Mouse (Mus musculus): ENCODE results near the gene Sfta2. TPM values are rescaled to one million over a fixed set of nuclear protein-coding genes. Genes with fewer than 3 reads are reported as not detected.

Gene Sfta2
- polyA plus RNA-seq, 2 experiments, result not detected

DNA sequence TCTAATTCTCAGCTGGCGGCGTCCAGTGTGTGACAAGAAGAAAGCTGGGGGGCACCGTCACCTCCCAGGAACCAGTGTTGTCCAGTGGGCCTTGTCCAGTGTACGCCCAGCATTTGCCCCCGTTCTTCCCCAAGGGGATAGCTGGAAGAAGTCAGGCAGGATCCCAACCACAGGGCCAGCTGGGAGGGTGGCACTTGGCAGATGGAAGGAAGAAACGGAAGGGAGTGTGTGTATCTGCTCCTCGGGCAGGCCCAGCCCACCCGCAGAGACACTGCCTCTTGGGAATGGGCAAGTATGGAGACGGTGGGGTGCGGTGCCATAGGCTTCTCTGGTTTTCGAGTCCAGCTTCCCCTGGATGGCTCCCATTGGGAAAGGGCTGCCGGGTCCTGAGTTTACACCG lies 80.6 kb downstream of the Sfta2 start:
- Histone ChIP-seq H3K9me3 (ENCODE audit: control insufficient read depth, low read length) (no peaks in the 10 kb centered on the region), H3K4me2 (ENCODE audit: low read depth) (no peak overlapping the region), H3K36me3 (replicated peaks; ENCODE audit: control insufficient read depth, insufficient read depth, low read depth) (no peaks in the 10 kb centered on the region), H3K4me1 (replicated peaks; ENCODE audit: control insufficient read depth in 2 of 2, insufficient read depth in 2 of 2, low read length in 1 of 2) (no peaks in the 10 kb centered on the region), H3K27me3 (ENCODE audit: control insufficient read depth, insufficient read depth, low read length) (no peaks in the 10 kb centered on the region), H3K9ac (replicated peaks) (no peak overlapping the region), H3K4me3 (ENCODE audit: insufficient read depth in 1 of 2, low read depth in 2 of 2, low read length in 2 of 2) (no peak overlapping the region), H3K27ac (no peak overlapping the region)
- ATAC-seq (ENCODE audit: insufficient read depth) (no peak), DNase-seq (ENCODE audit: low read depth in 3 of 3, low spot score in 3 of 3) (no peak)
- TF ChIP-seq CTCF (IDR thresholded peaks at IDR 0.05; ENCODE audit: low read depth) (no peak), EP300 (IDR thresholded peaks at IDR 0.05; ENCODE audit: low read depth) (no peak)
- WGBS (ENCODE audit: insufficient replicate concordance), result 74% methylated on average over 13 of the region's 13 CpGs

DNA sequence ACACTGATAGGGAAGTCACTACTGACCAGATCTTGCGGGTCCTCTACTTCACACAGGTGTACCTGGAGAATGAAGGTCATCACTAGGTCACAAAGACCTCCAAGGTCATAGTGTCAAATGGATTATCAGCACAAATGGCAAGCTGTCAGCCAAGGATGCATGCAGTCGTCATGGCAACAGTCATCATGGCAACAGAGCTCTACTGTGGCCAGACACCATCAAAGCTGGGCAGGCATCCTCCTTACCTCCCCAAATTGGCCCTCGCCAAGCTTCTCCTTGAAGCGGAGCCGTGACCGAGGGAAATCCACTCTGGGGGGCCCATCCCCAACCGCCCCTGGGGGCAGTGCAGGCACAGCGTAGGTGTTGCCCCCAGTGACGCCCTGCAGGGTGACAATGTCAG lies 83.7 kb downstream of the Sfta2 start:
- H3K36me3 ChIP-seq (replicated peaks; ENCODE audit: control insufficient read depth, insufficient read depth, low read depth), result no peaks in the 10 kb centered on the region
- DNase-seq (ENCODE audit: low read depth in 3 of 3, low spot score in 3 of 3) (no peak), ATAC-seq (ENCODE audit: insufficient read depth) (no peak)
- H3K27me3 ChIP-seq (ENCODE audit: control insufficient read depth, insufficient read depth, low read length), result no peaks in the 10 kb centered on the region
- no peaks in the 10 kb centered on the region for H3K9me3 ChIP-seq (ENCODE audit: control insufficient read depth, low read length)
- H3K4me1 ChIP-seq (replicated peaks; ENCODE audit: control insufficient read depth in 2 of 2, insufficient read depth in 2 of 2, low read length in 1 of 2), result no peaks in the 10 kb centered on the region
- no peak overlapping the region for H3K4me3 ChIP-seq (ENCODE audit: insufficient read depth in 1 of 2, low read depth in 2 of 2, low read length in 2 of 2)
- H3K27ac ChIP-seq, result no peak overlapping the region
- no peak for TF ChIP-seq EP300 (IDR thresholded peaks at IDR 0.05; ENCODE audit: low read depth)
- no peak overlapping the region for H3K9ac ChIP-seq (replicated peaks)
- WGBS (ENCODE audit: insufficient replicate concordance), result 48% methylated on average over 9 of the region's 9 CpGs
- no peak overlapping the region for H3K4me2 ChIP-seq (ENCODE audit: low read depth)

DNA sequence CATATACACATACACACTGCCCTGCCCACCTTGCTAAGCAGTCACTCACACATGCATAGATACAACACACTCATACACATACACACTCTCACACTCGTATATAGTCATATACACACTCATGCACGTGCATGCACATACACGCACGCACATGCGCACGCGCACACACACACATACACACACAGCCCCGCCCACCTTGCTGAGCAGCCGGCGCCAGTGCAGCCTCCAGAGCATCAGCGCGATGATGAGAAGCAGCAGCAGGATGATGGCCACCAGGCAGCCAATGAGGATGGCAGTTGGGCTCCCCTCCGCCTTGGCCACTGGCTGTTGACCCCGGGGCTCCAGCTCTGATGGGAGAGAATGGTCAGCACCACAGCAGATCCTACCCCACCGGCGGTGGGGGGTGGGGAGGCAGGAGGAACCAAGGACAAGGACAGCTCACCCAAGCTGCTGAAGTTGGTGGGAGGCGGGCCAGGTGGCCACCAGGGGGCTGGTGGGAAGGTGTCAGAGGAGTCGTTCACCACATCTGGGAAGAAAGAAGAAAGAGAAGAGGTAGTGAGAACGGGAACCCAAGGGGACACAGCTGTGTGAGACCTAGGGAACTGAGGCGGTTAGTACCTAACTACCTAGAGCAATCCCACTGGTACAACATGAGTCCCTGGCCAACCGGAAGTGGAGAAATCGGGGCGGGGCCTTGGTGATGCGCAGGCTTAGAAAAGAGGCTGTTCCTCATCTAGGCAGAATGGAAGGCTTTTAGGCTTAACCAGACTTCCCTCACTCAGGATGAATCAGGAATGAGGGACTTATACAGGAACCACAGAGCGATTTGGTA lies 87.2 kb downstream of the Sfta2 start:
- no peaks in the 10 kb centered on the region for H3K36me3 ChIP-seq (replicated peaks; ENCODE audit: control insufficient read depth, insufficient read depth, low read depth)
- H3K9ac ChIP-seq (replicated peaks), result no peak overlapping the region
- TF ChIP-seq CTCF (IDR thresholded peaks at IDR 0.05; ENCODE audit: low read depth) (no peak; the same call in 1 of the 2 replicates), EP300 (IDR thresholded peaks at IDR 0.05; ENCODE audit: low read depth) (no peak)
- H3K4me2 ChIP-seq (ENCODE audit: low read depth), result no peak overlapping the region
- ATAC-seq (ENCODE audit: insufficient read depth) (no peak), DNase-seq (ENCODE audit: low read depth in 3 of 3, low spot score in 3 of 3) (no peak)
- H3K4me3 ChIP-seq (ENCODE audit: insufficient read depth in 1 of 2, low read depth in 2 of 2, low read length in 2 of 2), result no peak overlapping the region
- WGBS (ENCODE audit: insufficient replicate concordance), result 65% methylated on average over 25 of the region's 25 CpGs
- no peak overlapping the region for H3K27ac ChIP-seq
- no peaks in the 10 kb centered on the region for H3K4me1 ChIP-seq (replicated peaks; ENCODE audit: control insufficient read depth in 2 of 2, insufficient read depth in 2 of 2, low read length in 1 of 2)
- H3K9me3 ChIP-seq (ENCODE audit: control insufficient read depth, low read length), result no peaks in the 10 kb centered on the region
- H3K27me3 ChIP-seq (ENCODE audit: control insufficient read depth, insufficient read depth, low read length), result no peaks in the 10 kb centered on the region

DNA sequence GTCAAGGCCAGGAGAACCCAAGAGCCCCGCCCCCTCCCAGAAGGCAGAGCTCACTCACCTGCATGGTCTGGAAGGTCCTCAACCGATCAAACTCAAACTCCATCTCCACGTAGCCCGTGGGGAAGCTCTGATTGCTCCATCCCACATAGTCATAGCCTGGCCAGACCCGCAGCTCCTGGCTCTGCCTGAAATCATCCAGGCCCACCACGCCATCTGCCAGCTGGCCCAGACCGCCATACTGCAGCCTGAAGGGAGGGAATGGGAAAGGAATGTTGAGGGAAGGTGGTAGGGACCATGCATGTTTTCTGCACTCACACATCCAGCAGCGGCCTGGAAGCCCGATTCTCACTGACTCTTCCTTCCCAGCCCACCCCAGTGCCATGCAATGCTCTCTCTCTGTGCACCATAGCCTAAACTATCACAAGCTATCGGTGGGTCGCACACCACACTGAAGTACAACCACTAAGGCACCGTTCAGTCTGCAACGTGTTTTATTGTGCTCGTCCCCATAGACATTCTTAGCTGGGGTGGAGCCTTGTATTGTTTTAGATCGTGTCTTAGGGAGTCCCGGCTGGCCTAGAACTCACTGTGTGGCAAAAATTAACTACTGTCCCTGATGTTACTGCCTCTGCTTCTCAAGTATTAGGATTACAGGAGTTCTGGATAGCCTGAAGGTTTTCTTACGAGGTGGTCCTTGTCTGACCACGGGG lies 88.7 kb downstream of the Sfta2 start:
- Histone ChIP-seq H3K4me3 (ENCODE audit: insufficient read depth in 1 of 2, low read depth in 2 of 2, low read length in 2 of 2) (no peak overlapping the region), H3K27ac (no peak overlapping the region), H3K9ac (replicated peaks) (no peak overlapping the region), H3K9me3 (ENCODE audit: control insufficient read depth, low read length) (no peaks in the 10 kb centered on the region), H3K36me3 (replicated peaks; ENCODE audit: control insufficient read depth, insufficient read depth, low read depth) (no peaks in the 10 kb centered on the region), H3K27me3 (ENCODE audit: control insufficient read depth, insufficient read depth, low read length) (no peaks in the 10 kb centered on the region), H3K4me1 (replicated peaks; ENCODE audit: control insufficient read depth in 2 of 2, insufficient read depth in 2 of 2, low read length in 1 of 2) (no peaks in the 10 kb centered on the region), H3K4me2 (ENCODE audit: low read depth) (no peak overlapping the region)
- no peak for ATAC-seq (ENCODE audit: insufficient read depth)
- TF ChIP-seq CTCF (IDR thresholded peaks at IDR 0.05; ENCODE audit: low read depth) (no peak), EP300 (IDR thresholded peaks at IDR 0.05; ENCODE audit: low read depth) (no peak)
- no peak for DNase-seq (ENCODE audit: low read depth in 3 of 3, low spot score in 3 of 3)
- WGBS (ENCODE audit: insufficient replicate concordance), result 64% methylated on average over 18 of the region's 18 CpGs

DNA sequence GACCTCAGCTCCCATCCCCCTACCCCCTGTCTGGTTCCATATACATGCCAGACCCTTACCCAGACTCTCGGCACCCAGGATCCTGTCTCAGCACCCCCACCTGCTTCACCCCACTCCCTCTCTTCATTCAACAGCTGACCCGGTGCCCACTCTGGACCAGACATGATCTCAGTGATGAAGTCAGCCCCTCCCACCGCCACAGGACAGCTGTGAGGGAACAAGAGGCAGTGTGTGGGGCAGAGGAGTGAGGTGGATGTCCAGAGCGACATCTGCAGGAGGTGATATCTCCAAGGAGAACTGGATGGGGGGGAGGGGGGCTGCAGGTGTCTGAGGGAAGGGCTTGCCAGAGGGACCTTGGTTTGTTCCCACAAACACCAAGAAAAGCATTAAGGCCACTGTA lies 90.5 kb downstream of the Sfta2 start:
- WGBS (ENCODE audit: insufficient replicate concordance), result 56% methylated on average over 4 of the region's 4 CpGs
- H3K27ac ChIP-seq, result no peak overlapping the region
- DNase-seq (ENCODE audit: low read depth in 3 of 3, low spot score in 3 of 3) (no peak), ATAC-seq (ENCODE audit: insufficient read depth) (no peak)
- H3K36me3 ChIP-seq (replicated peaks; ENCODE audit: control insufficient read depth, insufficient read depth, low read depth), result no peaks in the 10 kb centered on the region
- H3K4me1 ChIP-seq (replicated peaks; ENCODE audit: control insufficient read depth in 2 of 2, insufficient read depth in 2 of 2, low read length in 1 of 2), result no peaks in the 10 kb centered on the region
- H3K4me2 ChIP-seq (ENCODE audit: low read depth), result no peak overlapping the region
- no peaks in the 10 kb centered on the region; the same call in 1 of the 2 replicates for H3K9me3 ChIP-seq (ENCODE audit: control insufficient read depth, low read length)
- no peaks in the 10 kb centered on the region; the same call in 1 of the 2 replicates for H3K27me3 ChIP-seq (ENCODE audit: control insufficient read depth, insufficient read depth, low read length)
- TF ChIP-seq EP300 (IDR thresholded peaks at IDR 0.05; ENCODE audit: low read depth) (no peak), CTCF (IDR thresholded peaks at IDR 0.05; ENCODE audit: low read depth) (no peak)
- H3K9ac ChIP-seq (replicated peaks), result no peak overlapping the region
- no peak overlapping the region for H3K4me3 ChIP-seq (ENCODE audit: insufficient read depth in 1 of 2, low read depth in 2 of 2, low read length in 2 of 2)

Data from liver, embryonic 14.5 days (tissue).